Mouse (Mus musculus) left cerebral cortex, adult 2 months (tissue): Measurements from ENCODE around the gene Smad1. TPM values are rescaled to one million over a fixed set of nuclear protein-coding genes. Genes with fewer than 3 reads are reported as not detected.
"Not testable (repeated sequence)": the region's sequence is repeated elsewhere in the genome, so short reads cannot be mapped to it uniquely, and the experiment has no call there.

Source experiments
- DNase-seq, 2 experiments: peaks; one replicate each; pipeline ENCODE4 v3.0.0; 2021 to 2022; ENCODE audit warnings: low spot score in 2 of 2, mixed read lengths in 1 of 2; ENCODE audit errors: extremely low spot score in 1 of 2
- H3K27ac ChIP-seq: fragments of 200-600 bp; 2 replicates; pipeline ENCODE4 v1.8.1; 2022
- H3K4me3 ChIP-seq: fragments of 200-600 bp; 2 replicates; pipeline ENCODE4 v1.8.1; 2022
- CTCF ChIP-seq: fragments of 200-600 bp; IDR thresholded peaks from 2 replicates; pipeline ENCODE4 v1.8.1; 2022; ENCODE audit warnings: antibody characterized with exemption, mild to moderate bottlenecking, moderate library complexity
- intact Hi-C: fragments of 180-260 bp; cut with DNase I; formaldehyde crosslinking; loops from one replicate; pipeline ENCODE4 v1.15.1; 2025
- long read RNA-seq, 2 experiments: library from polyadenylated mRNA; stranded (forward); transcript quantifications; one replicate each; pipeline ENCODE4 v2.0.0; 2021; ENCODE audit warnings: borderline mapping rate in 2 of 2
- total RNA-seq, 2 experiments: library from RNA; stranded (reverse); gene quantifications; 2 replicates each; pipeline ENCODE4 v1.2.3; 2021

The Smad1 gene
- 10 to 100 TPM; 30.8 to 32.9 TPM for total RNA-seq
- long read RNA-seq, experiment 1, transcript Smad1-202 (7 exons, 3,099 nt) = major isoform, 30 of 39 reads
- long read RNA-seq, experiment 1, partial matches to known transcripts = 6 of 39 reads
- long read RNA-seq, experiment 1, other reads (novel, unspliced or antisense) = 3 of 39 reads
- long read RNA-seq, experiment 2, transcript Smad1-202 (7 exons, 3,099 nt) = major isoform, 34 of 39 reads
- long read RNA-seq, experiment 2, partial matches to known transcripts = 4 of 39 reads
- long read RNA-seq, experiment 2, other reads (novel, unspliced or antisense) = 1 of 39 reads

DNA sequence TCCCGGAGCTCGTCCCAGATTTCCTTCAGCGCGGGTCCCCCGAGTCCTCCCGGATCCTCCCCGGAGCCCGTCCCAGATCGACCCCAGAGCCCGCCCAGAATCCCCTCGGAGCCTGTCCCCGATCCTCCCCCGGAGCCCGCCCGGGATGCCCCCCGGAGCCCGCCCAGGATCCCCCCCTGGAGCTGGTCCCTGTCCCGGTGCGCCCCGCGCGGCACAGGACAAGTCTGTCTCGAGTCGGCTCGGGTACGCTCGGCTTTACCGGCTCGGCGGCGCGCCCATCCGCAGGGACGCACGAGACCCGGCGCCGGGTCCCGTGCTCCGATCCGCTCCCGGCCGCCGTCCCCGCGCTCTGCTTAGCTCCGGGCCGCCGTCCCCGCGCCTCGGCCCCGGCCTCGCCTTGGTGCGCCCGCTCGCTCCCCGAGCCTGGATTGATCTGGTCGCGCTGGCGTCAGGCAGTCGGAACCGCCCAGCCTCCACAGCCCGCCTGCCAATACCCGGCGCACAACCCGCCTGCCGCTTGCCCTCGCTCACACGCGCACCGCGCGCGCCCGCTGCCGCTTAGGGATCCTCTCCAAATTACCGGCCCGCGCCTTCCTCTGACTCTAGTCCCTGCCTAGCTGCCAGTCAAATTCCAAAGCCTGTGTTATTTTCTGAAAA, at the start of gene Smad1:
TSS of gene Smad1 (minus strand) at position 525 of the 657 bp plus-strand sequence.
- intact Hi-C loops = loop anchor here (1.0 to 5.0 kb wide), 7 partner anchors 48 to 577 kb away; partner anchors contain the start of genes Lsm6, Mmaa, Otud4 and Zfp827
- TF ChIP-seq CTCF = no peak
- DNase-seq = peak; percentile 96
- Histone ChIP-seq H3K27ac (peak within 1 kb of the TSS; percentile 93), H3K4me3 (peak within 1 kb of the TSS; percentile 85)

- DNase-seq = no peak
- H3K27ac ChIP-seq = no peak overlapping the region
- intact Hi-C loops = no loop called here
- no peak overlapping the region for H3K4me3 ChIP-seq
- TF ChIP-seq CTCF = no peak
These were observed 48.0 kb upstream of the Smad1 start for GRCm38 (mm10) chr8:79447260-79447853.

DNA sequence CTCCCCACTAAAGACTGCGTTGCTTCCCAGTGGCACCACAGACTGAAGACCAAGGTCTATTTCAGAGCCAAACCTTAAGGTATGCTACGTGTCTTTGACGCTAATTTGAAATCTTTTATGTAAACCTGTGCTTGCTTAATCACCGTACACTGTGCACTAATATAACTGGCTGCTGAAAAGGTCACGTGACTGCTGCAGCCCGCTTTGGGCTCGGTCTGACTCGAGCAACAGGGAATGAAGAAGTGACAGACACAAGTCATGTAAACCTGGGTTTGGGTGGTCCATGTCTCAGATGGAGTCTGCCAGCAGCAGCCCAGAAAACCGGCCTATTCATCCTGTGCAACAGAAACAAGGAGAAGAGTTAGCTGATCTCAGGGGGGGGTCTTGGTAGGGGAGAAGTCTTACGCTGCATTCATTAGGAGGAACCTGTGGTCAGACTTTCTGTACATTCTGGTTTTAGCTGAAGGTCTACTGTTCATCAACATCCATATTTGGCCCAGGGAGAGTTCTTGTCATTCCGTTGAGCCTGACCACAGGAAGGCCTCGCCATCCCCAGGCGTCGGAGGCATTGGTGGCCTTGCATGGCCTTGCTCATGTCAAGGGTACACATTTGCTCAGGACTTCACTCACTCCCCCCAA, 44.3 kb upstream of the Smad1 start:
- DNase-seq = no peak
- H3K27ac ChIP-seq = no peak overlapping the region
- intact Hi-C loops = no loop called here
- no peak overlapping the region for H3K4me3 ChIP-seq
- no peak for TF ChIP-seq CTCF

DNA sequence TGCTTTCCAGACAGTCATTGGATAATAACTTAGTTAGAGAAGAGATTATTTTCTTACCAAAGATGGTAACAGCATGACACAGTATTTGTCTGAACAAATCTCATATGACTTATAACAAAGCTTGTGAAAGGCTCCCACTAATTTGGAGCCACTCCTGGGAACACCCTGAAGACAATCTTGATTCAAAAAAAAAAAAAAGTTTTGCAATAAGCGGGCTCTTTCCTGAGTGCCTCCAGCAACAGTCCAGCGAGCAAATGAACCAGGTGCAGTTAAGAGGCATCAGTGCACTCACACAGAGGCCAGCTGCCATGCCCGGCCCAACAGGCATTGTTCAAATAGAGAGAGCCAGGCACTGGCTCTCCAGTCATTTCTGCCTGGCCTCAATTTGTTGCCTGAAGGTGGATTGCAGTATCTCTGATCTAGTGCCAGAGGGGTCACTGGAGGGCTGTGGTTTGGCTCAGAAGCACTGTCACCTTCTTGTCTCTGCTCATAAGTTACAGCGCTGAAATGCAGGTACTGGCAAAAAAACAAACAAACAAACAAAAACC, 34.7 kb upstream of the Smad1 start:
- intact Hi-C loops = no loop called here
- TF ChIP-seq CTCF = no peak

DNA sequence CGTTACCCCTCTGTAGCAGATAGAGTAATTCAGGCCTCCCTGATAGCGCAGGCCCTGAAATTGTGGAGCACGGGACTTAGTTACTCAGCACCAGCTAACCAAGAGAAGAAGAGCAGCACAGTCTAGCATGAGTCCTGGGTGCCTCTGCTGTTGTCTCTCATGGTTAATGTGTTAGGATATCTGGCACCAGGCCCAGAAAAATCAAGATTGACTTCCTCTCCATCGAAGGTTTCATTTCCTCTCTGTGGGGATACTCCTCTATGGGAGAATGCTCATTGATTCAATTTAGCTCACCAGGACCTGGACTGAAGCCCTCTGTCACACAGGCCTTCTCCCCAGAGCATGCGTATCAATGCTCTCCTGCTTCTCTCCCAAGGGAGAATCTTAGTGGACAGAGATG, 15.6 kb upstream of the Smad1 start:
- intact Hi-C loops = no loop called here
- Histone ChIP-seq H3K27ac (no peak overlapping the region), H3K4me3 (no peak overlapping the region)
- TF ChIP-seq CTCF = no peak
- no peak for DNase-seq

More for the DNA sequence above, 34.7 kb upstream of the Smad1 start:
- no peak for DNase-seq
- Histone ChIP-seq H3K27ac (no peak overlapping the region), H3K4me3 (no peak overlapping the region)

- TF ChIP-seq CTCF = no peak
- Histone ChIP-seq H3K27ac (no peak overlapping the region), H3K4me3 (no peak overlapping the region)
- intact Hi-C loops = no loop called here
- DNase-seq = no peak
These were observed 11.2 kb upstream of the Smad1 start for GRCm38 (mm10) chr8:79410501-79410900.

DNA sequence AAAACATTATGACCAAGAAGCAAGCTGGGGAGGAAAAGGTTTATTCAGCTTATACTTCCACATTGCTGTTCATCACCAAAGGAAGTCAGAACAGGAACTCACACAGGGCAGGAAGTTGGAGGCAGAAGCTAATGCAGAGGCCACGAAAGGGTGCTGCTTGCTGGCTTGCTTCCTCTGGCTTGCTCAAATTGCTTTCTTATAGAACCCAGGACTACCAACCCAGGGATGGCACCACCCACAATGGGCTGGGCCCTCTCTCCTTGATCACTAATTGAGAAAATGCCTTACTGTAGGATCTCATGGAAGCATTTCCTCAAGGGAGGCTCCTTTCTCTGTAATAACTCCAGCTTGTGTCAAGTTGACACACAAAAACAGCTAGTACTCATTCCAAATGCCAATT, 8.0 kb upstream of the Smad1 start:
- intact Hi-C loops, H3K27ac ChIP-seq, H3K4me3 ChIP-seq, DNase-seq: not testable (repeated sequence)

DNA sequence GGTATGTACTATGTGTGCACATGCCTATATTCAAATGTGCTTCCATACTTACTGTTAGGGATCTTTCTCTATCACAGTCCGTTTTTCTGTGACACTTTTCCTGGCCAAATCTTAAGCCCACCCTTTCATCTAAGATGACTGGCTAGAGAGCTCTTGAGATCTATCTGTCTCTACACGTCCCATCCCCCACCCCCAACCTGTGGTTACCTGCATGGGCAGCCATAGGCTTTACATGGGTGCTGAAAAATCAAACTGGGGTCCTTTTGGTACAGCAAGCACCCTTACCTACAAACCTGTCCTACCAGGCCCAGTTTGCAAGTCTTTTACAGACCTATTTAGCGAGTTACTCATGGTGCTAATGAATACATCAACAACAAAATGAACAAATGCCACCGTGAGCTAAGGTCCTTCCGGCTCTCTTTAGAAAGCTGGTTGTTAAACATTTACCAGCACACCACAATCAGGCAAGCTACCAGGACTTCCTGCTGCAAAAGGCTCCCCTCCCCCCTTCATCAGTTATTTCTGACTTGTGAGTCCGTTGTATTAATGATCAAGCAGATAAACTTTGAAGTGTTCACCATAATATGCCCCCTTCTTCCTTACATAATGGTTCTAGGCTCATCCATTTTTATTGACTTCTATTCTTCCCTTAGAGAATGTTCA, 5.7 kb upstream of the Smad1 start:
- intact Hi-C loops = no loop called here
- no peak for TF ChIP-seq CTCF
- DNase-seq = no peak
- no peak overlapping the region for H3K27ac ChIP-seq
- H3K4me3 ChIP-seq = no peak overlapping the region

GRCm38 (mm10) chr8:79400671-79401070, 1.4 kb upstream of the Smad1 start:
- DNase-seq = no peak
- Histone ChIP-seq H3K27ac (no peak overlapping the region), H3K4me3 (no peak overlapping the region)
- TF ChIP-seq CTCF = no peak
- intact Hi-C loops = no loop called here

DNA sequence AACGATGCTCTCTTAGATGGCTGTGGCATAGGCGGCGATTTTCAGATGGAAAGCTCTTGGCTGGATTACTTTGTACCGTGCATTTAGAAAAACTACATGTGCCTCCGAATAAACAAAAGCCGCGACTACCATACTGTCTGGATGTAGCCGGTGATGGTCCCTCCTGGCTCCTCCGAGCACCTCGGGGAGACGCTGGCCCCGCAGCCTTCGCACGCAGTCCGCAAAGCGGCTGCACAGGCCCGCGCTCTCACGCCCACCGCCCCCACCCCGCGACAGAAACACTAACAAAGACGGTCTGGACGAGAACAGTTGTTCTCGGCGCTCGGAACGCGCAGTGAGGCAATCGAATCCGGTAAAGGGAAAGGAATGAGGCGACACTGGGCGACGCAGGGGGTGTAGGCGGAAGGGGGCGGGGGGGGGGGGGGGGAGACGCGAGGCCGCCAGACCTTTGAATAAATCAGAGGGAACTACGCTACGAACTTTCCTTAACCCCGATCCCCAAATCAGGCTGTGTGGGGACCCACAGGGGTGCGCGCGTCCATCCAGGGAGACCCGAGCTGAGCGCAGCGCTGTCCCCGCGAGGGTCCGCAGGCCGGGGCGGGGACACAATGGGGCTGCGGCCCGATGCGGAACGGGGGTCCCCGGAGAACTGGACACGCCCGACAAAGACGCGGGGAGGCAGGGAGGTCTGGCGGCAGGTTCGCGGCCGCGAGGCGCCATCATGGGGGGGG, 902 bp downstream of the Smad1 start:
- no peak for TF ChIP-seq CTCF
- Histone ChIP-seq H3K27ac (peak overlapping the region; percentile 93), H3K4me3 (peak overlapping the region; percentile 85)
- intact Hi-C loops = loop anchor here (2.0 to 5.0 kb wide), 6 partner anchors 48 to 576 kb away; partner anchors contain the start of genes Lsm6, Otud4 and Zfp827
- DNase-seq = peak; percentile 36 to 44
